In the genomic region with DNA sequence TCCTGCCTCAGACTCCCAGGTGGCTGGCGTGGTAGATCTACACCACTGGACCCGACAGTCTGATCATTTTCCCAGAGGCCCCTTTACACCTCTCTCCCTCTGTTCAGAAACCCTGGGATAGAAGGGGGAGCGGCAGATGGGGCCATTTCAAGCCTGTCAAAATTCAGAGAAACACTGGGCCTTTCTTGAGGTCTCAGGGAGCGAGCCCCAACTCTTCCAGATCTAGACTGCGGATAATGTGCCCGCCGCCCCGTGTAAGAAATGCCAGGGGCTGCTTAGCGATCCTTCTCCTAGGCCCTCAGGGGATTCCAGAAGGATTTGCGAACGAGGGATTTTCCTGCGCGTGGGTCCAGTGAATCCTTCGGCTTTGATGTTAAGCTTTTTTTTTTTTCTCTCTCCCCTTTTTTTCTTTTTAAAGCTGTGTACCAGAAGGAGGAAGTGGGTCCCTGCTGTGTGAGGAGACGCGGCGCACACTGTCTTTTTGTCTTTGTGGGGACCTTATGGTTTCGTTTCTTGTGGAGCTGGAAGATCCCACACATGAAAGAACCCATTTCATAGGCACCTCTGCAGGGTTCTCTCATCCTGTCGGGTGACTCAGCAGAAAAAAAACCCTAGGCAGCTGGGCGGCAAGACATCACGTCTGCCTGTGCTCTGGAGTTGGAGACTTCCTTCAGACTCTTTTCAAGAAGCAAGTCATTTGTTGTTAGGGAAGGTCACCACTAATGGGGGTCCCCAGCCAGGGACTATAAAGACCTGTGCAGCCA, we compare ENCODE assay signal across 9 mouse cellular contexts. TPM values are rescaled to one million over a fixed set of nuclear protein-coding genes. Genes with fewer than 3 reads are reported as not detected.
DNase-seq lines count a peak whose midpoint lies in the region; ATAC-seq and TF ChIP-seq lines count a peak whose summit lies in the region.
"Had no signal": no experiment of that assay in that cellular context is flagged by ENCODE, and none has a peak within 500 bp of the region (broad histone marks: within the 10 kb centered on the region; RNA-seq: fewer than 3 reads in every experiment).

No protein-coding gene starts in this region.

- peak overlapping the region; percentile 11; the same call in 1 of the 2 replicates for H3K4me3 ChIP-seq in heart, postnatal 0 days (ENCODE audit: low read depth, low read length)
- H3K4me3 ChIP-seq in ES-E14 (ENCODE audit: insufficient read depth in 1 of 2, low read depth in 1 of 2, low read length in 2 of 2, poor library complexity in 1 of 2, severe bottlenecking in 1 of 2) = peak overlapping the region; percentile 3 to 15; a peak in 2 of 4 replicates
- H3K4me3 ChIP-seq in forebrain, embryonic 13.5 days = no peak overlapping the region
- H3K4me3 ChIP-seq in olfactory bulb, adult 2 months (ENCODE audit: insufficient read depth, low read depth, low read length) = no peak overlapping the region
- H3K4me3 ChIP-seq: myocyte had no signal

- no peaks in the 10 kb centered on the region for H3K9me3 ChIP-seq in heart, postnatal 0 days (replicated peaks; ENCODE audit: control insufficient read depth, low read length)
- no peaks in the 10 kb centered on the region for H3K9me3 ChIP-seq in ES-E14 (ENCODE audit: control insufficient read depth, insufficient read depth, low read depth, low read length)
- H3K9me3 ChIP-seq in forebrain, embryonic 13.5 days (replicated peaks) = no peaks in the 10 kb centered on the region

- no peaks in the 10 kb centered on the region for H3K36me3 ChIP-seq in heart, postnatal 0 days (replicated peaks; ENCODE audit: control insufficient read depth, insufficient read depth, low read length)
- H3K36me3 ChIP-seq in ES-E14 (ENCODE audit: control insufficient read depth, insufficient read depth, low read length, poor library complexity, severe bottlenecking) = no peaks in the 10 kb centered on the region
- no peaks in the 10 kb centered on the region for H3K36me3 ChIP-seq in forebrain, embryonic 13.5 days (ENCODE audit: poor library complexity, severe bottlenecking)

- no peak overlapping the region for H3K27ac ChIP-seq in heart, postnatal 0 days (ENCODE audit: low read depth)
- H3K27ac ChIP-seq in ES-E14 (ENCODE audit: insufficient read depth, low read depth, low read length, poor library complexity, severe bottlenecking) = peak overlapping the region; percentile 87
- 0 out of 2 replicates have a peak overlapping the region, but pooled peaks have one; percentile 31 for H3K27ac ChIP-seq in forebrain, embryonic 13.5 days
- peak overlapping the region; percentile 64 for H3K27ac ChIP-seq in olfactory bulb, adult 2 months (ENCODE audit: insufficient read depth, low read depth, low read length)

- no peak for DNase-seq in heart, postnatal 0 days (ENCODE audit: low spot score)
- no peak for DNase-seq in heart, adult 8-10 months (ENCODE audit: low spot score)
- DNase-seq in ES-E14 (ENCODE audit: low read depth, low spot score) = no peak
- peak; percentile 29 for DNase-seq in liver
- DNase-seq in cerebellum, adult 9-10 months = no peak
- no peak for DNase-seq in ovary, postnatal 36 days (ENCODE audit: low spot score)

- no peaks in the 10 kb centered on the region for H3K27me3 ChIP-seq in heart, postnatal 0 days (ENCODE audit: control insufficient read depth, insufficient read depth, low read length)
- H3K27me3 ChIP-seq in forebrain, embryonic 13.5 days = peaks cover 22% of the 10 kb centered on the region

- no peak for TF ChIP-seq EP300 in heart, postnatal 0 days (IDR thresholded peaks at IDR 0.05; ENCODE audit: low read depth)

- H3K4me1 ChIP-seq in heart, postnatal 0 days (ENCODE audit: control insufficient read depth, insufficient read depth) = peaks cover 19% of the 10 kb centered on the region
- peaks cover 6 to 20% of the 10 kb centered on the region in 2 experiments for H3K4me1 ChIP-seq in ES-E14 (ENCODE audit: control insufficient read depth in 2 of 2, insufficient read depth in 2 of 2, low read length in 2 of 2, poor library complexity in 1 of 2)
- peaks cover 35% of the 10 kb centered on the region for H3K4me1 ChIP-seq in forebrain, embryonic 13.5 days
- peaks cover 33% of the 10 kb centered on the region for H3K4me1 ChIP-seq in olfactory bulb, adult 2 months (ENCODE audit: control insufficient read depth, insufficient read depth, low read length)

- TF ChIP-seq CTCF in heart, postnatal 0 days (IDR thresholded peaks at IDR 0.05; ENCODE audit: low read depth) = no peak
- no peak for TF ChIP-seq CTCF in olfactory bulb, adult 2 months (IDR thresholded peaks at IDR 0.05; ENCODE audit: insufficient read depth, low read depth, low read length)

- in situ Hi-C loops in ES-E14 (cut with MboI; ENCODE audit: low sequenced_read_pairs in 2 of 2, unreplicated experiment in 2 of 2) = no loop called here

- no peak overlapping the region for H3K9ac ChIP-seq in heart, postnatal 0 days (replicated peaks; ENCODE audit: low read depth, low read length)
- H3K9ac ChIP-seq in ES-E14 (ENCODE audit: insufficient read depth, low read depth, low read length, poor library complexity, severe bottlenecking) = peak overlapping the region; percentile 65
- no peak overlapping the region for H3K9ac ChIP-seq in forebrain, embryonic 13.5 days

- TF ChIP-seq POLR2A in olfactory bulb, adult 2 months (IDR thresholded peaks at IDR 0.05; ENCODE audit: insufficient read depth, low read depth, low read length) = no peak

- WGBS in heart, postnatal 0 days = 46% methylated on average over 21 of the region's 21 CpGs
- WGBS in forebrain, embryonic 13.5 days = 4% methylated on average over 21 of the region's 21 CpGs
- WGBS in olfactory bulb, adult 2 months = 17% methylated on average over 21 of the region's 21 CpGs

- peak overlapping the region; percentile 38 for H3K4me2 ChIP-seq in heart, postnatal 0 days (ENCODE audit: low read depth, low read length)
- H3K4me2 ChIP-seq in forebrain, embryonic 13.5 days = peak overlapping the region; percentile 33

- no peak for ATAC-seq in heart, postnatal 0 days (ENCODE audit: insufficient read depth, low read depth)
- ATAC-seq in forebrain, embryonic 13.5 days = no peak

TF ChIP-seq in ES-E14, 5 proteins besides CTCF, POLR2A, EP300 and RAD21:
- TF ChIP-seq HCFC1 (IDR thresholded peaks at IDR 0.05; ENCODE audit: borderline replicate concordance, insufficient read depth, low read length) = no peak
- TF ChIP-seq ZNF384 (IDR thresholded peaks at IDR 0.05; ENCODE audit: low read depth, low read length) = peak; percentile 79
- TF ChIP-seq MAFK (IDR thresholded peaks at IDR 0.05; ENCODE audit: insufficient read depth, low read depth, low read length) = peak; percentile 92

RNA-seq across cellular contexts. Expression of a gene that starts 9.0 kb away (rescaled TPM):
- total RNA-seq in heart, postnatal 0 days (2014; rRNA removed; ENCODE audit: low replicate concordance) = 16.7 and 42.8 TPM in 2 replicates
- polyA plus RNA-seq in heart, postnatal 0 days (2015; fragmentation: Nextera tagmentation; extraction: Ambion mirVana) = 48.2 and 48.9 TPM in 2 replicates
- 10 to 100 TPM; 11.7 to 32.6 (median 22.3) TPM for total RNA-seq in heart, adult 8-10 months (2022)
- 17.8 and 32.3 TPM in 2 replicates for total RNA-seq in ES-E14 (2012; rRNA removed)
- polyA plus RNA-seq in forebrain, embryonic 13.5 days (2015; fragmentation: Nextera tagmentation; extraction: Ambion mirVana) = 29.3 and 38.6 TPM in 2 replicates
- polyA plus RNA-seq in olfactory bulb, adult 2 months (2012; ENCODE audit: insufficient read depth, insufficient read length, low replicate concordance, missing spikeins) = not detected in 2 replicates

RNA-seq across cellular contexts. Expression of a gene that starts 32.1 kb away (rescaled TPM):
- 2.0 TPM in 1 of 2 replicates, not detected in the other for total RNA-seq in heart, postnatal 0 days (2014; rRNA removed; ENCODE audit: low replicate concordance)
- 0.18 and 0.23 TPM in 2 replicates for polyA plus RNA-seq in heart, postnatal 0 days (2015; fragmentation: Nextera tagmentation; extraction: Ambion mirVana)
- under 1 TPM in 3 of 4 experiments, not detected in 1; 0.12 to 0.75 (median 0.38) TPM for total RNA-seq in heart, adult 8-10 months (2022)
- 0.31 and 0.85 TPM in 2 replicates for total RNA-seq in ES-E14 (2012; rRNA removed)
- polyA plus RNA-seq in forebrain, embryonic 13.5 days (2015; fragmentation: Nextera tagmentation; extraction: Ambion mirVana) = 0.18 TPM in 1 of 2 replicates, not detected in the other
- not detected in 2 replicates for polyA plus RNA-seq in olfactory bulb, adult 2 months (2012; ENCODE audit: insufficient read depth, insufficient read length, low replicate concordance, missing spikeins)

RNA-seq across cellular contexts. Expression of a gene that starts 49.4 kb away (rescaled TPM):
- 110 and 151 TPM in 2 replicates for total RNA-seq in heart, postnatal 0 days (2014; rRNA removed; ENCODE audit: low replicate concordance)
- polyA plus RNA-seq in heart, postnatal 0 days (2015; fragmentation: Nextera tagmentation; extraction: Ambion mirVana) = 202 and 238 TPM in 2 replicates
- total RNA-seq in heart, adult 8-10 months (2022) = 10 to 100 TPM; 52.6 to 73.3 (median 70.5) TPM
- total RNA-seq in ES-E14 (2012; rRNA removed) = 317 and 391 TPM in 2 replicates
- 751 and 753 TPM in 2 replicates for polyA plus RNA-seq in forebrain, embryonic 13.5 days (2015; fragmentation: Nextera tagmentation; extraction: Ambion mirVana)
- 273 and 350 TPM in 2 replicates for polyA plus RNA-seq in olfactory bulb, adult 2 months (2012; ENCODE audit: insufficient read depth, insufficient read length, low replicate concordance, missing spikeins)

Comparison
In these comparisons a context has a peak if more than half of its experiments do, and no peak if none do; other contexts are left out.
1. H3K4me3 ChIP-seq: peak in heart, postnatal 0 days (single experiment) and ES-E14 (2 of 2); none in forebrain, embryonic 13.5 days (single experiment) and olfactory bulb, adult 2 months (single experiment).